Mouse (Mus musculus) midbrain, embryonic 16.5 days (tissue): ENCODE data around the gene Tmem240. TPM values are rescaled to one million over a fixed set of nuclear protein-coding genes. Genes with fewer than 3 reads are reported as not detected.

Experiments
- ATAC-seq: fragments of 200-750 bp; cut with Nextera tagmentation; 2 replicates; pipeline ENCODE4 v1.8.0; 2017; ENCODE audit warnings: moderate TSS enrichment
- H3K27ac ChIP-seq: fragments of 300-500 bp; sonication (generic); 2 replicates; pipeline ENCODE4 v1.5.1; 2014; ENCODE audit warnings: mild to moderate bottlenecking, low read length, mixed read lengths
- H3K27me3 ChIP-seq: fragments of 300-500 bp; sonication (generic); 2 replicates; pipeline ENCODE4 v1.6.1; 2014; ENCODE audit warnings: low read depth, low read length, mixed read lengths; ENCODE audit not compliant: control insufficient read depth, insufficient read depth
- H3K36me3 ChIP-seq: fragments of 300-500 bp; sonication (generic); 2 replicates; pipeline ENCODE4 v1.6.1; 2014; ENCODE audit warnings: mild to moderate bottlenecking, low read length, moderate library complexity, mixed read lengths; ENCODE audit not compliant: control insufficient read depth, insufficient read depth
- H3K4me1 ChIP-seq: fragments of 300-500 bp; sonication (generic); 2 replicates; pipeline ENCODE4 v1.6.1; 2014; ENCODE audit warnings: mild to moderate bottlenecking, low read length, mixed read lengths; ENCODE audit not compliant: control insufficient read depth, insufficient read depth
- H3K4me2 ChIP-seq: fragments of 300-500 bp; sonication (generic); 2 replicates; pipeline ENCODE4 v1.6.1; 2014; ENCODE audit warnings: mild to moderate bottlenecking, low read length, mixed read lengths
- H3K4me3 ChIP-seq: fragments of 300-500 bp; sonication (generic); 2 replicates; pipeline ENCODE4 v1.5.1; 2014; ENCODE audit warnings: low read depth, mild to moderate bottlenecking, low read length, moderate library complexity, mixed read lengths
- H3K9ac ChIP-seq: fragments of 300-500 bp; sonication (generic); 2 replicates; pipeline ENCODE4 v1.6.1; 2014; ENCODE audit warnings: low read depth, low read length, mixed read lengths
- H3K9me3 ChIP-seq: fragments of 300-500 bp; sonication (generic); replicated peaks from 2 replicates; pipeline ENCODE4 v1.6.1; 2014; ENCODE audit warnings: mild to moderate bottlenecking, low read length, mixed read lengths; ENCODE audit not compliant: control insufficient read depth, poor library complexity, severe bottlenecking
- WGBS: fragments of 180-500 bp; shearing (Covaris S2); extraction: QIAGEN DNeasy Blood & Tissue Kit; methylation state at CpG from one replicate; pipeline ENCODE4 v1.1.7; 2014; 5-methylcytosine and 5-hydroxymethylcytosine counted together
- polyA plus RNA-seq: library from polyadenylated mRNA; unstranded; fragments of >200 nt; fragmentation: Nextera tagmentation; extraction: Ambion mirVana; gene quantifications from 2 replicates; pipeline ENCODE4 v1.2.1, GENCODE M21; 2015

Tmem240 gene
- polyA plus RNA-seq, 1 experiment from 2014 or later: 25.3 TPM

DNA sequence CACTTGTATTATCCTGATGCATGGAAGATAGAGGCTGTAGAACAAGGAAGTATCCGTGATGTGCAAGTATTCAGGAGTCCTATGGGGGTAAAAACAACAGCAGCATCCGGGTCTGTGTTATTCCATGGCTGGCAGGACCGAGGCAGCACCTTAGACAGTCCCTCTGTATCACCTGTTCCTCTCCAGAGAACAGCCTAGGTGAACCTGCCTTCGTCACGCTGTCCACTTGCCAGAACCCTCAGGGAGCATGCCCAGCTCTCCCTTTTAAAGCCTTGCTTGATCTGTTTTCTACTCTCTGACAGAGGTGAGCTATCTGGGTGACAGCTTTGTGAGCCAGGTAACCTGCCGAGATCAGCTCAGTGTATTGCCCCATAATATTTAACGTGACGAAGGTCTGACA lies 9.9 kb downstream of the Tmem240 start:
- 92% methylated on average over 8 of the region's 8 CpGs for WGBS
- ATAC-seq: no peak
- no peak overlapping the region for H3K27ac ChIP-seq
- no peaks in the 10 kb centered on the region for H3K27me3 ChIP-seq
- peaks cover 52% of the 10 kb centered on the region for H3K36me3 ChIP-seq
- H3K4me1 ChIP-seq: no peaks in the 10 kb centered on the region
- H3K4me2 ChIP-seq: no peak overlapping the region
- no peak overlapping the region for H3K4me3 ChIP-seq
- H3K9ac ChIP-seq: no peak overlapping the region
- no peaks in the 10 kb centered on the region for H3K9me3 ChIP-seq

DNA sequence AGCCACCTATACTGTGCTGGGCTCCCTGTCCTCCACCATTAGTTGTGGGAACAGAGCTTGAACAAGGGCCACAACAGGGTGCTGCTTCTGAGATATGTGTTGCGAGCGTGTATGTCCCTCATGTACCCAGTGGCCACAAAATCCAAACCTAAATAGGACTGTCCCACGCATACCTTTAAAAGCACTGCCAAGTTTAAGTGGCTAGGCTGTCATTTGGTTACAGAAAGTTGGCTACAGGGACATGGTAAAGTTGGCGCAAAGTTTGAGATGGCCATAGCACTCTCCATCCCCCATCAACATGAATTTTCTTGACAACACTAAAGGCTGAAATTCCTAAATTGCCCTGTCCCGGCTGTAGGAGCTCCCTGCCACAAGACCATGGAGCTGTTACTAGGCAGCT lies 10.5 kb downstream of the Tmem240 start:
- WGBS: 96% methylated on average over 5 of the region's 5 CpGs
- Histone ChIP-seq H3K9me3 (no peaks in the 10 kb centered on the region), H3K4me1 (no peaks in the 10 kb centered on the region), H3K36me3 (peaks cover 53% of the 10 kb centered on the region), H3K4me3 (no peak overlapping the region), H3K27me3 (no peaks in the 10 kb centered on the region), H3K9ac (no peak overlapping the region), H3K27ac (no peak overlapping the region), H3K4me2 (no peak overlapping the region)
- ATAC-seq: no peak

DNA sequence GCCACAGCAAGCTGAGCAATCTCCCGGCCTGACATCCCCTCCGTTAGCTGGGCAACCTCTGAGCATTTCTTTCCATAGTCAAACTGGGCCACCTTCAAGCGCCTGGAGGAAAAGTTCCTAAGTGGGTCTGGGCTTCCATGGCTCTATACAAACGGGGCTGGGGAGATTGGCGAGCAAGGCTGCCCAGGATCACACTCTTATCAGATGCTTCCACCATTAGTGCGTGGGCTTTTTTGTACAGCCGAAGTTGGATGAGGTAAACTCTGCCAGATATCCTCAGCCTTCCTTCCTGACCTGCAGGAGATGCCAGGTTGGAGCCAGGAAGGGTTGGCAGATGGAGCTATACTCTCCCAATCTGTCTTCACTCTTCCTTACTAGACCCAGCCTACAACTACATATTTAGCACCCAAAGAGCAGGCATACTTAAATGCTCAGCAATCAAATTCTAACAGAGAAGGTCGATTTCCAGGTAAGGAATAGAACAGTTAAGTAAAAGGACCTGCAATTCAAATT lies 11.5 kb downstream of the Tmem240 start:
- Histone ChIP-seq H3K4me2 (no peak overlapping the region), H3K4me1 (no peaks in the 10 kb centered on the region), H3K27me3 (no peaks in the 10 kb centered on the region), H3K27ac (no peak overlapping the region), H3K9me3 (no peaks in the 10 kb centered on the region), H3K36me3 (peaks cover 55% of the 10 kb centered on the region), H3K4me3 (no peak overlapping the region), H3K9ac (no peak overlapping the region)
- ATAC-seq: no peak
- 91% methylated on average over 8 of the region's 8 CpGs for WGBS

DNA sequence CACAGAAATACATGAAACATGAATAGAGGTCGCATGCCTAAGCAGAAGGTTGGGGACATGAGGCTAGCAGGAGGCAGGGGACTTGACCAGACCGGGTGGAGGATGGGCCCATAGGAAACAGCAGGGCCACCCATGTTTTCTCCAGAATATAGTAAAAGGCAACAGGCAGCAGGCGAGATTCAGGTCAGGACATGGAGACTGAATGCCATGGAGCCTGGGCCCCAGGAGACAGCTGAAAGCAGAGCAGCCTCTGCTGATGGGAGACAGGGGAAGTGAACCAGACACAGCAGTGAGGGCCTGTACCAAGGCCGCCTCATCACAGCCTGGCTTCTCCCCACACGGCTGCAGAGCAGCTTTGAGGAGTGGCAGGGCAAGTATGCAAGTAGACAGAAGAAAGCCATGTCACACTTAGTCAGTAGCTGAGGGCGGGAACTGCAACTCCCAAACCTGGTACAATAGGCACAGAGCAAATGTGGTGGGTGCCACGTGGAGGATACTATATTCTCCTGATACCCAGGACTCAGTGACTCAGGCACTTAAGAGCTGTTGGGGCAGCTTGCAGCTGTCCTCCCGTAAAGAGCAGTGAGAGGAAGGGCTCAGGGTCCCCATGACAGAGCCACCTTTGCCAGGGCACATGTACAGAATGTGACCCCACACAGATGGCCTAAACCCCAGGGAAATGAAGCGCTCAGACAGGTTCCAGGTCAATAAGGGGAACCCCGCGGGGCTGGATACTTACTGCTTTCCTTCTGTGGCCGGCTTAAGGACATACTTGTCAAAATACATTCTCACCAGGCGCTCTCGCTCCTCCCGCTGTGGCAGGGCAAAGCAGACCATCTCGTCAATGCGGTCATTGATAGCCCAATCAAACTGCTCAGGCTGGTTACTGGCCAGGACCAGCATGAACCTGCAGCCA lies 12.2 kb downstream of the Tmem240 start:
- Histone ChIP-seq H3K4me2 (no peak overlapping the region), H3K4me1 (no peaks in the 10 kb centered on the region), H3K4me3 (no peak overlapping the region), H3K9me3 (no peaks in the 10 kb centered on the region), H3K27ac (no peak overlapping the region), H3K36me3 (peaks cover 55% of the 10 kb centered on the region), H3K27me3 (no peaks in the 10 kb centered on the region), H3K9ac (no peak overlapping the region)
- 91% methylated on average over 17 of the region's 17 CpGs for WGBS
- ATAC-seq: no peak

DNA sequence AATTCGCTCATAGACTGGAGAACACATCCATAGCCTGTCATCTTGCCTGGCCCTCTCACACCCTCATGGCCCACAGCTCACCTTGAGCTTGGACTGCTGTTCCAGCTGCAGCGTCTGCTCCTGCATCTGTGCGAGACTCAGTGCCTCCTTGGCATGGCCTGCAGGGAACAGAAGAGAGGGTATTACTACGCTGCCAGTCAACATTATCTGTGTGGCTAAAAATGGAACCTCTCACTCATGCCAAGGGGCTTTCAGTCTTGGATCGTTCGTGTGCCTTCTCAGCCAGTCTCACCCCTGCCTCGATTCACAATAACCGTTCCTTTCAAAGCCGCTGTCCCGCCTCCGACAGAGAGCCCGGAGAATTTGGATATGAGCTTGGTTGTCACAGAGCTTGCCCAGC lies 22.4 kb downstream of the Tmem240 start:
- H3K27me3 ChIP-seq: no peaks in the 10 kb centered on the region
- no peaks in the 10 kb centered on the region for H3K9me3 ChIP-seq
- H3K4me3 ChIP-seq: no peak overlapping the region
- H3K36me3 ChIP-seq: peaks cover 29% of the 10 kb centered on the region
- ATAC-seq: no peak
- H3K4me2 ChIP-seq: no peak overlapping the region
- H3K4me1 ChIP-seq: peaks cover 23% of the 10 kb centered on the region
- H3K27ac ChIP-seq: no peak overlapping the region
- WGBS: 89% methylated on average over 12 of the region's 12 CpGs
- no peak overlapping the region for H3K9ac ChIP-seq

DNA sequence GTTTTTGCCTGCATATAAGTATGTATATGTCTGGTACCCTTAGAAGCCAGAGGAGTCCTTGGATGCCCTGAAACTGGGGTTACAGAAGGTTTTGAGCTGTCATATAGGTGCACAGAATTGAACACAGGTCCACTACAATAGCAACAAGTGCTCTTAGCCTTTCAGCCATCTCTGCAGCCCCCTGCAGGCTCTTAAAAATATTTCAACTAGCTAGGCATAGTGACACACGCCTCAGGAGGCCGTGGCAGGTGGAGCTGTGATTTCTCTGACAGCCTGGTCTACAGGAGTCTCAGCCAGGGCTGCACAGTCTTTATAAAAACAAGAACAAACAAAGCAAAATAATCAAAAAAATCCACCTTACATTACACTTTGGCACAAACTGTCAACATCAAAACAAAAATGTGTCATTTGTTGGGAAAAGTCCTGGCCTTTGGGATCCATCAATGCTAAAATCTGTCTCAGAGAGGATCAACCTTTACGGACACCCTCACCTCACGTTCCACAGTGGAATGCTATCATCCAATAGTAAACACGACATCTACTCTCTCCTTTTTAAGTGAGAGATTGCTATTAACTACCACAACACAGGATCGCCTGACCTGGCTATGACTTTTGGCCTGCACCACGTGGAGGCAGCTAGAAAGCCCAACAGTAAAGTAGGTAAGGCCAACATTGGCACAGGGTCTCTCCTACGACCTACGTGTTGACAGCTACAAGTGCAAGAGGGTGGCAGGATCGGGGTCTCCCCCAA lies 25.4 kb downstream of the Tmem240 start:
- Histone ChIP-seq H3K4me1 (peaks cover 23% of the 10 kb centered on the region), H3K36me3 (peaks cover 14% of the 10 kb centered on the region), H3K4me3 (peak overlapping the region; percentile 65), H3K9me3 (no peaks in the 10 kb centered on the region), H3K27ac (no peak overlapping the region), H3K27me3 (no peaks in the 10 kb centered on the region), H3K4me2 (peak overlapping the region; percentile 88), H3K9ac (peak overlapping the region; percentile 62)
- peak; percentile 59; the same call in 1 of the 2 replicates for ATAC-seq
- 6% methylated on average over 10 of the region's 10 CpGs for WGBS

DNA sequence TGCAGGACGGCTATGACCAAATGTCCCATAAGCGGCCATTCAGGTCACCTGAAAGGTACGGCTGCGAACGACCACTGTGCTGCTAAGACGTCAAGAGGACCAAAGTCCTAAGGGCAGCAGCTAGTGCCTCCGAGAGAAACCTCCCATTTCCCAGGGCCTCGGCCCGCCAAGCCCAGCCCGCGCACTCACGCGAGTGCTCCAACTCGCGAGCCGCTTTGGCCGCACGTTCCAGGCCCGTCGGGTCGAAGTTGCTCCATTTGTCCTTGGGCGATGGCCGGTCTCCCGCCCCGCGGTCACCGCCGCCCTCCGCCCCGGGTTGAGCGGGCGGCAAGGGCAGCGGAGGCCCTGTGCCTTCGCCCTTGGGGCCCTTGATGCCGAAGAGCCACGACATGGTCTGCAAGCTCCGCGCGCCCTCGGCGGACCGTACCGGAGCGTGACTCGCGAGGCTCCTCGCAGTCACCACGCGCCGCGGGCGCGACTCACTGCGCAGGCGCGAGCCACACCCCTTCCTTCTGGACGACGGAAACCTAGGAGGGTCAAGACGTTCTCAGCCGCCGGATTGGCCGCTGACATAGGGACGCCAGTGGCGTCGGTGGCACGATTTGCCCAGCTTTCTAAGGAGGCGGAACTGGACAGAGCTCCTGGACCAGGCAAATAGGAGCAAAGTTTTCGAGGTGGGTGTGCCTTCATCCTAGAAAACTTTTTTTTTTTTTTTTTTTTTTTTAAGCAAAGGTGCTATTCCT lies 26.2 kb downstream of the Tmem240 start, which contains the start of gene Atad3a:
Atad3a (minus strand) TSS at position 481 of the 743 bp plus-strand sequence.
- H3K9ac ChIP-seq: peak within 1 kb of the TSS; percentile 62
- H3K27me3 ChIP-seq: no peaks in the 10 kb centered on the region
- no peaks in the 10 kb centered on the region for H3K9me3 ChIP-seq
- H3K4me3 ChIP-seq: peak within 1 kb of the TSS; percentile 65
- peak; percentile 97 for ATAC-seq
- H3K4me2 ChIP-seq: peak within 1 kb of the TSS; percentile 88
- WGBS: under 1% methylated on average over 66 of the region's 68 CpGs
- H3K4me1 ChIP-seq: peaks cover 23% of the 10 kb centered on the region
- H3K27ac ChIP-seq: peak within 1 kb of the TSS; percentile 38; the same call in 1 of the 2 replicates
- peaks cover 10% of the 10 kb centered on the region for H3K36me3 ChIP-seq

DNA sequence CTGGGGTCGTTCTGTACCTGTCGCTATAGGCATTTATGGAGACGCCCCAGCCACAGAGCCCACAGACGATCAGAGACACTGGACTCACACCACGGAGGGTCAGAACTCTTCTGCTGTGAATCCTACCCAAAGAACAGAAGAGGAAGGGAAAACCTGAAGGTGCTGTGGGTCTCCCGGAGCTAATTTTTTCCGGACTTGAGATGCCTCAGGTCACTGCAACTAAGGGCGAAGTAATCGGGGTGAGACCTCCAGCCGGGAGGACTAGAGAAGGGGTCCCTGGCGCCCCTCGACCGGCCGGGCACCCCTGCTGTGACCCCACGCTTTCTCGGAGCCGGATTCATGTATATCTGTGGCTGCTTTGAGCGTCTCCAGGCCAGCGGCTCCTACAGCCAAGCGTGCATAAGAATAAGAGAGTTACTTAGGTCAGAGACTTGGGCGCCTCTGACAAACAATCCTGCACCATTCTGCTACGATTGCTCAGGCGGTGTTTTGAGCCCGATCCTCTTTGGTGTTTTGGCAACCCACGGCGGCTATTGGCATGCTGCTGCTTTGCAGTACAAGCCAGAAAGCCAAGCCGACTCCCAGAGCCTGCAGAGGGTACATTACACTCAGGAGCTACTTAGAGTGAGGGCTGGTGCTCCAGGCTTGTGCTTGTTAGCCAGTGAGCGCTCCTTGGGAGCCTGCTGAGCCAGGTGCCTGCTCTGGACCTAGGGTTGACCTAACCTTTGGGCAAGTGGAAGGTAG lies 26.9 kb downstream of the Tmem240 start:
- peak overlapping the region; percentile 58 for H3K9ac ChIP-seq
- H3K4me1 ChIP-seq: peaks cover 23% of the 10 kb centered on the region
- ATAC-seq: peak; percentile 49
- no peaks in the 10 kb centered on the region for H3K9me3 ChIP-seq
- H3K27me3 ChIP-seq: no peaks in the 10 kb centered on the region
- H3K4me3 ChIP-seq: peak overlapping the region; percentile 65
- 1% methylated on average over 28 of the region's 28 CpGs for WGBS
- H3K36me3 ChIP-seq: 0 out of 2 replicates have a peak, but pooled peaks cover 3% of the 10 kb centered on the region
- H3K4me2 ChIP-seq: peak overlapping the region; percentile 88
- no peak overlapping the region for H3K27ac ChIP-seq
